Mouse (Mus musculus) midbrain, embryonic 14.5 days (tissue): Measurements from ENCODE around the gene Egfl7. TPM values are rescaled to one million over a fixed set of nuclear protein-coding genes. Genes with fewer than 3 reads are reported as not detected.

Experiments used
- ATAC-seq: fragments of 200-750 bp; cut with Nextera tagmentation; 2 replicates; pipeline ENCODE4 v1.8.0; 2017; ENCODE audit warnings: moderate number of reproducible peaks, moderate library complexity; ENCODE audit not compliant: low FRiP score, low TSS enrichment
- DNase-seq: peaks from one replicate; pipeline ENCODE4 v3.0.0-alpha.2; 2015
- H3K27ac ChIP-seq: fragments of 300-500 bp; sonication (generic); replicated peaks from 2 replicates; pipeline ENCODE4 v1.5.1; 2014; ENCODE audit warnings: mild to moderate bottlenecking, low read depth, low read length, moderate library complexity
- H3K27me3 ChIP-seq: fragments of 300-500 bp; sonication (generic); 2 replicates; pipeline ENCODE4 v1.6.1; 2014; ENCODE audit warnings: low read length, control low read depth, mixed read lengths; ENCODE audit not compliant: control insufficient read depth, insufficient read depth
- H3K36me3 ChIP-seq: fragments of 300-500 bp; sonication (generic); 2 replicates; pipeline ENCODE4 v1.6.1; 2014; ENCODE audit warnings: low read length, control low read depth; ENCODE audit not compliant: control insufficient read depth, insufficient read depth
- H3K4me1 ChIP-seq: fragments of 300-500 bp; sonication (generic); 2 replicates; pipeline ENCODE4 v1.6.1; 2014; ENCODE audit warnings: mild to moderate bottlenecking, antibody characterized with exemption, low read length, control low read depth; ENCODE audit not compliant: control insufficient read depth, insufficient read depth
- H3K4me2 ChIP-seq: fragments of 300-500 bp; sonication (generic); 2 replicates; pipeline ENCODE4 v1.6.1; 2014; ENCODE audit warnings: mild to moderate bottlenecking, low read length, moderate library complexity
- H3K4me3 ChIP-seq: fragments of 300-500 bp; sonication (generic); replicated peaks from 2 replicates; pipeline ENCODE4 v1.5.1; 2014; ENCODE audit warnings: low read depth, low read length
- H3K9ac ChIP-seq: fragments of 300-500 bp; sonication (generic); replicated peaks from 2 replicates; pipeline ENCODE4 v1.6.1; 2014; ENCODE audit warnings: mild to moderate bottlenecking, low read length, moderate library complexity
- H3K9me3 ChIP-seq: fragments of 300-500 bp; sonication (generic); 2 replicates; pipeline ENCODE4 v1.6.1; 2016; ENCODE audit warnings: low read length, control low read depth, mixed read lengths; ENCODE audit not compliant: control insufficient read depth
- WGBS: fragments of 180-500 bp; shearing (Covaris S2); extraction: QIAGEN DNeasy Blood & Tissue Kit; methylation state at CpG from one replicate; pipeline ENCODE4 v1.1.7; 2014; 5-methylcytosine and 5-hydroxymethylcytosine counted together
- polyA plus RNA-seq: library from polyadenylated mRNA; unstranded; fragments of >200 nt; fragmentation: Nextera tagmentation; extraction: Ambion mirVana; gene quantifications from 2 replicates; pipeline ENCODE4 v1.2.1, GENCODE M21; 2014

Egfl7 gene
- polyA plus RNA-seq, 1 experiment from 2014 or later: 51.1 TPM

GRCm38 (mm10) chr2:26628792-26629437, 49.1 kb downstream of the Egfl7 start:
- 14% methylated on average over 5 of the region's 5 CpGs for WGBS

GRCm38 (mm10) chr2:26632541-26633395, 53.0 kb downstream of the Egfl7 start:
- Histone ChIP-seq H3K9ac (peak overlapping the region; percentile 20; the same call in 1 of the 2 replicates), H3K4me2 (no peak overlapping the region), H3K27me3 (no peaks in the 10 kb centered on the region), H3K36me3 (peaks cover 47% of the 10 kb centered on the region), H3K27ac (no peak overlapping the region), H3K4me1 (peaks cover 38% of the 10 kb centered on the region), H3K9me3 (no peaks in the 10 kb centered on the region), H3K4me3 (no peak overlapping the region)
- no peak for DNase-seq
- no peak for ATAC-seq
- WGBS: 85% methylated on average over 16 of the region's 16 CpGs

More at GRCm38 (mm10) chr2:26628792-26629437, 49.1 kb downstream of the Egfl7 start:
- H3K27me3 ChIP-seq: no peaks in the 10 kb centered on the region
- peaks cover 38% of the 10 kb centered on the region for H3K4me1 ChIP-seq
- H3K9me3 ChIP-seq: no peaks in the 10 kb centered on the region
- H3K27ac ChIP-seq: peak overlapping the region; percentile 85
- H3K4me3 ChIP-seq: peak overlapping the region; percentile 68
- H3K9ac ChIP-seq: peak overlapping the region; percentile 94
- H3K36me3 ChIP-seq: peaks cover 8% of the 10 kb centered on the region
- H3K4me2 ChIP-seq: peak overlapping the region; percentile 80
- ATAC-seq (peak; percentile 63), DNase-seq (peak; percentile 53)

GRCm38 (mm10) chr2:26633953-26634530, 54.2 kb downstream of the Egfl7 start:
- 59% methylated on average over 4 of the region's 4 CpGs for WGBS
- Histone ChIP-seq H3K27me3 (no peaks in the 10 kb centered on the region), H3K9me3 (no peaks in the 10 kb centered on the region), H3K4me2 (no peak overlapping the region), H3K9ac (0 out of 2 replicates have a peak overlapping the region, but pooled peaks have one; percentile 0), H3K4me3 (no peak overlapping the region), H3K4me1 (peaks cover 47% of the 10 kb centered on the region), H3K36me3 (peaks cover 54% of the 10 kb centered on the region), H3K27ac (no peak overlapping the region)
- DNase-seq (no peak), ATAC-seq (no peak)

- H3K27me3 ChIP-seq: no peaks in the 10 kb centered on the region
- H3K9ac ChIP-seq: no peak overlapping the region
- H3K27ac ChIP-seq: no peak overlapping the region
- H3K4me3 ChIP-seq: no peak overlapping the region
- DNase-seq (no peak), ATAC-seq (no peak)
- 75% methylated on average over 12 of the region's 12 CpGs for WGBS
- H3K4me1 ChIP-seq: peaks cover 40% of the 10 kb centered on the region
- peaks cover 54% of the 10 kb centered on the region for H3K36me3 ChIP-seq
- no peaks in the 10 kb centered on the region for H3K9me3 ChIP-seq
- no peak overlapping the region for H3K4me2 ChIP-seq
These were observed 55.0 kb downstream of the Egfl7 start for GRCm38 (mm10) chr2:26634629-26635488.

- ATAC-seq: no peak
- 77% methylated on average over 21 of the region's 21 CpGs for WGBS
- peaks cover 54% of the 10 kb centered on the region for H3K36me3 ChIP-seq
These were observed 55.9 kb downstream of the Egfl7 start for GRCm38 (mm10) chr2:26635489-26636324.

GRCm38 (mm10) chr2:26636325-26636635, 56.5 kb downstream of the Egfl7 start:
- H3K4me1 ChIP-seq: peaks cover 28% of the 10 kb centered on the region
- H3K36me3 ChIP-seq: peaks cover 54% of the 10 kb centered on the region
- ATAC-seq (no peak), DNase-seq (no peak)
- H3K9me3 ChIP-seq: no peaks in the 10 kb centered on the region
- no peak overlapping the region for H3K27ac ChIP-seq
- H3K4me3 ChIP-seq: no peak overlapping the region
- WGBS: 54% methylated on average over 2 of the region's 2 CpGs
- no peak overlapping the region for H3K4me2 ChIP-seq
- H3K27me3 ChIP-seq: no peaks in the 10 kb centered on the region
- no peak overlapping the region for H3K9ac ChIP-seq

More at GRCm38 (mm10) chr2:26635489-26636324, 55.9 kb downstream of the Egfl7 start:
- no peak for DNase-seq
- no peaks in the 10 kb centered on the region for H3K9me3 ChIP-seq
- no peak overlapping the region for H3K9ac ChIP-seq
- H3K27me3 ChIP-seq: no peaks in the 10 kb centered on the region
- H3K4me1 ChIP-seq: peaks cover 31% of the 10 kb centered on the region
- no peak overlapping the region for H3K4me3 ChIP-seq
- no peak overlapping the region for H3K27ac ChIP-seq
- no peak overlapping the region for H3K4me2 ChIP-seq

- Histone ChIP-seq H3K36me3 (peaks cover 50% of the 10 kb centered on the region), H3K4me3 (no peak overlapping the region), H3K27ac (no peak overlapping the region), H3K27me3 (no peaks in the 10 kb centered on the region), H3K9me3 (no peaks in the 10 kb centered on the region), H3K4me1 (peaks cover 26% of the 10 kb centered on the region), H3K4me2 (no peak overlapping the region), H3K9ac (no peak overlapping the region)
- WGBS: 87% methylated on average over 4 of the region's 4 CpGs
- no peak for DNase-seq
- no peak for ATAC-seq
These were observed 57.6 kb downstream of the Egfl7 start for GRCm38 (mm10) chr2:26637316-26637932.
